Mouse (Mus musculus): ENCODE data around the gene Il4ra.

The Il4ra gene

DNA sequence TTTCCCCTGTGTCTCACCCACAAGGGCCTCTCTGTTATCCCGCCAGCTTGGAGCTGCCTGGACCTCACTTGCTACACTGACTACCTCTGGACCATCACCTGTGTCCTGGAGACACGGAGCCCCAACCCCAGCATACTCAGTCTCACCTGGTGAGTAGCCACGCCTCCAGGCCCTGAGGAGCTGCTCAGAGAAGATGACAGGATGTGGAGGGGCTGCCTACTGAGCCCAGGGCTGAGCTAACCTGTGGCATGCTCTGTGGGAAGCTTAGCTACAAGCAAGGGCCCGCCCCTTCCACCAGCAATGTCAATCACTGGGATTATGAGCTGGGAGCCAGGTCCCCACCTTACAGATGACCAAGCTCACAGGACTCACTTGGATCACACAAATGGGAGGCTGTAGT, 73.3 kb downstream of the Il4ra start:
- no peak for ATAC-seq (ENCODE audit: insufficient number of reproducible peaks, low FRiP score, low TSS enrichment)

DNA sequence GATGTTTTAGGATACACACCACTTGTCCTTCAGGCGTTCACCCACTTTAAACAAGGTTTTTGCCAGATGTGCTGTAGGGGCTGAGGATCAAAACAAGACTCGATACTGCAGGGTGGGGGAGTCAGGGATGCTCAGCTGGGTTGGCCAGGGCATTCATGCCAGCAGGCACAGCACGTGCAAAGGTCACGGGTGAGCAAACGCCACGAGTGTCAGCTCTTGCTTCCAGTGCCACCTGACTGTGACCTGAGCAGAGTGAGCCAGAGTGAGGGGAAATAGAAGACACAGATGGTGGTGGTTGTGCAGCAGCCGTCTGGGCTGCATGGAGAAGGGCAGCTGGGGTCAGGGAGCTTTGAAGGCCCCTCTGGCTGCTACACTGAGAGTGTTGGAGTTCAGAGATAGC, 73.9 kb downstream of the Il4ra start:
- ATAC-seq (ENCODE audit: insufficient number of reproducible peaks, low FRiP score, low TSS enrichment): no peak

Data from cerebellum, adult (tissue).